Mouse (Mus musculus) megakaryocyte, embryonic 14.5 days (primary cell): ENCODE measurements at regions not wholly inside any gene's neighbourhood (a gene's known extent, or its start where the extent isn't known, plus 50 kb on each side); places are given as distances from the start of the nearest gene placed in this dataset.

Experiments used
- FLI1 ChIP-seq: IDR thresholded peaks from 2 replicates; pipeline ENCODE4 v1.6.1; 2012; ENCODE audit warnings: low read length, inconsistent platforms, mixed read lengths
- GATA1 ChIP-seq: IDR thresholded peaks from 3 replicates; pipeline ENCODE4 v1.6.1; 2012; ENCODE audit warnings: mixed read lengths, low read length, inconsistent platforms, borderline replicate concordance

DNA sequence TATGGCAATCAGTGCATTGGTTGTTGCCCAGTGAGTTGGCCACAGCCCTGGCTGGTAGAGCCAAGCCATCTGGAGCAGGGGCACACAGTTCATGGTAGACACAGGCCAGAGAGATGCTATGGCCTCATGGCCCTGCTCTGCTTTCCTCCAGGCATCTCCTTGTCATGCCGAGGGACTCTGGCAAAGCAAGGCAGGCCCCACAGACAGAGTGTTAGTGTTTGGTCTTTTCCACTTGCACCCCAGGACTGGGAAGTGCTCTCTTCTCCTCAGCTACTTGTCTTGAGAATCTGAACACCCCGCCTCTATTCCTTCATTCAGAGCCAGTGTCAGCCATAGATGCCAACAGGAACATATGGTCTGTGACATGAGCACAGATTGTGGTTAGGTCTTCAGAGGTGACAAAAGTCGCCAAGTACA, 148.1 kb upstream of the Pgrmc2 start:
- no peak for TF ChIP-seq GATA1
- no peak for TF ChIP-seq FLI1
